Mouse (Mus musculus) megakaryocyte, embryonic 14.5 days (primary cell): ENCODE results near the gene Cpd.

ENCODE experiments used
- FLI1 ChIP-seq: IDR thresholded peaks from 2 replicates; pipeline ENCODE4 v1.6.1; 2012; ENCODE audit warnings: low read length, inconsistent platforms, mixed read lengths
- GATA1 ChIP-seq: IDR thresholded peaks from 3 replicates; pipeline ENCODE4 v1.6.1; 2012; ENCODE audit warnings: mixed read lengths, low read length, inconsistent platforms, borderline replicate concordance

- no peak for TF ChIP-seq GATA1
- no peak for TF ChIP-seq FLI1
Observed at GRCm38 (mm10) chr11:76892972-76893371, 46.2 kb upstream of the Cpd start.
